Mouse (Mus musculus) hindbrain, embryonic 16.5 days (tissue): ENCODE measurements around the gene Olfr1367. TPM values are rescaled to one million over a fixed set of nuclear protein-coding genes. Genes with fewer than 3 reads are reported as not detected.
A peak's percentile ranks its signal among the peaks of the same experiment; 100 is the strongest.

Experiments used
- ATAC-seq: fragments of 200-750 bp; cut with Nextera tagmentation; 2 replicates; pipeline ENCODE4 v1.8.0; 2017; ENCODE audit warnings: moderate TSS enrichment, moderate library complexity
- H3K27ac ChIP-seq: fragments of 300-500 bp; sonication (generic); 2 replicates; pipeline ENCODE4 v1.5.1; 2014; ENCODE audit warnings: low read depth, mild to moderate bottlenecking, control low read depth, low read length, moderate library complexity
- H3K27me3 ChIP-seq: fragments of 300-500 bp; sonication (generic); replicated peaks from 2 replicates; pipeline ENCODE4 v1.6.1; 2014; ENCODE audit warnings: low read length; ENCODE audit not compliant: control insufficient read depth, insufficient read depth
- H3K36me3 ChIP-seq: fragments of 300-500 bp; sonication (generic); 2 replicates; pipeline ENCODE4 v1.6.1; 2014; ENCODE audit warnings: mild to moderate bottlenecking, low read length, moderate library complexity, mixed read lengths; ENCODE audit not compliant: control insufficient read depth, insufficient read depth
- H3K4me1 ChIP-seq: fragments of 300-500 bp; sonication (generic); 2 replicates; pipeline ENCODE4 v1.6.1; 2014; ENCODE audit warnings: low read depth, low read length; ENCODE audit not compliant: control insufficient read depth, insufficient read depth
- H3K4me2 ChIP-seq: fragments of 300-500 bp; sonication (generic); 2 replicates; pipeline ENCODE4 v1.6.1; 2014; ENCODE audit warnings: mild to moderate bottlenecking, low read length, control low read depth, moderate library complexity
- H3K4me3 ChIP-seq: fragments of 300-500 bp; sonication (generic); 2 replicates; pipeline ENCODE4 v1.5.1; 2014; ENCODE audit warnings: mild to moderate bottlenecking, low read length, control low read depth, moderate library complexity
- H3K9ac ChIP-seq: fragments of 300-500 bp; sonication (generic); 2 replicates; pipeline ENCODE4 v1.6.1; 2014; ENCODE audit warnings: low read depth, mild to moderate bottlenecking, control low read depth, low read length, moderate library complexity
- H3K9me3 ChIP-seq: fragments of 300-500 bp; sonication (generic); 2 replicates; pipeline ENCODE4 v1.6.1; 2014; ENCODE audit warnings: mild to moderate bottlenecking, low read length, moderate library complexity; ENCODE audit not compliant: control insufficient read depth
- WGBS: fragments of 180-500 bp; shearing (Covaris S2); extraction: QIAGEN DNeasy Blood & Tissue Kit; methylation state at CpG from one replicate; pipeline ENCODE4 v1.1.7; 2014; 5-methylcytosine and 5-hydroxymethylcytosine counted together
- polyA plus RNA-seq: library from polyadenylated mRNA; unstranded; fragments of >200 nt; fragmentation: Nextera tagmentation; extraction: Ambion mirVana; gene quantifications from 2 replicates; pipeline ENCODE4 v1.2.1, GENCODE M21; 2015

Olfr1367 gene
- polyA plus RNA-seq = not detected in 2 replicates

DNA sequence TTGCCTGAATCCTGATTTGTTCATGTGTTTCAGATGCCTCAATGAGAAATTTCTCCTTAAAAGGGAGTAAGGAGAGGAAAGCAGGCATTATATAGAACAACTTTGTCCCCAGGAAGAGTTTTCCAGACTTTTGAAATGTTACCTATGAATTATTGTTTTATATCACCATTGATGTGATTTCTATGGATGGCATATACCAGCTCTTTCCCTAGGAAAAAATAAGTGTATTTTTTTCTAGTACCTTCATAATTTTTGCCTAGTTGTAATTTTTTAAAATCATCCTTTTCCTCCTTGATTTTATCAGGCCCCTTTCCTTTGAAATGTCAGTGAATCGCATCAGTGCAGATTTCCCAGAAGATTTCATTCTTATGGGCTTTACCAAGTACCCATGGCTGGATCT, at the start of gene Olfr1367:
Gene Olfr1367, plus strand, starts transcription at position 301 of the 400 bp plus-strand sequence.
- H3K9ac ChIP-seq = no peak within 1 kb of the TSS
- WGBS = 91% methylated on average over 1 of the region's 1 CpGs
- no peak within 1 kb of the TSS for H3K4me3 ChIP-seq
- no peak for ATAC-seq
- H3K4me1 ChIP-seq = no peaks in the 10 kb centered on the region
- no peak within 1 kb of the TSS for H3K27ac ChIP-seq
- no peaks in the 10 kb centered on the region for H3K9me3 ChIP-seq
- H3K4me2 ChIP-seq = no peak within 1 kb of the TSS
- H3K36me3 ChIP-seq = no peaks in the 10 kb centered on the region
- H3K27me3 ChIP-seq = no peaks in the 10 kb centered on the region

- Histone ChIP-seq H3K36me3 (no peaks in the 10 kb centered on the region), H3K4me2 (no peak overlapping the region), H3K27me3 (no peaks in the 10 kb centered on the region), H3K27ac (no peak overlapping the region), H3K9ac (no peak overlapping the region), H3K4me3 (no peak overlapping the region), H3K4me1 (no peaks in the 10 kb centered on the region), H3K9me3 (no peaks in the 10 kb centered on the region)
- 64% methylated on average over 3 of the region's 3 CpGs for WGBS
- no peak for ATAC-seq
These were observed 48.2 kb upstream of the Olfr1367 start for GRCm38 (mm10) chr13:21298557-21298956.

- Histone ChIP-seq H3K4me1 (no peaks in the 10 kb centered on the region), H3K36me3 (no peaks in the 10 kb centered on the region), H3K9ac (no peak overlapping the region), H3K4me3 (no peak overlapping the region), H3K9me3 (no peaks in the 10 kb centered on the region), H3K27ac (no peak overlapping the region), H3K4me2 (no peak overlapping the region), H3K27me3 (no peaks in the 10 kb centered on the region)
- WGBS = 79% methylated on average over 3 of the region's 3 CpGs
- no peak for ATAC-seq
These were observed 42.1 kb upstream of the Olfr1367 start for GRCm38 (mm10) chr13:21304483-21305066.

DNA sequence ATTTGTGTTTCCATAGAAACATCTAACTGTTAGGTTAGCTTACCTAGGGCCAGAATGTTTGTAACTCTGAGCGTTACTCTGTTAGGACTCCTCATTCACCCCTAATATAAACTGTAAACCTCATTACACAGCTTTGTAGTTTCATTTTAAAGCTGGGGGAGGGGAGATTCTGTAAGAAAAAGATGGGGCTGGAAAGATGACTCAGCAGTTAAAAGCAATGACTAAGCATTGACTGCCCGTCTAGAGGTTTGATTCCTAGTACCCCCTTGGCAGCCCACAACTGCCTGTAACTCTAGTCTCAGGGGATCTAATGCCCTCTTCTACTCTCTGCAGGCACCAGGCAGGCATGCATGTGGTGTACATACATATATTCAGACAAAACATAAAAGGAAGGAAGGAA, 36.9 kb upstream of the Olfr1367 start:
- Histone ChIP-seq H3K27me3 (no peaks in the 10 kb centered on the region), H3K4me3 (no peak overlapping the region), H3K36me3 (no peaks in the 10 kb centered on the region), H3K4me1 (no peaks in the 10 kb centered on the region), H3K4me2 (no peak overlapping the region), H3K9me3 (no peaks in the 10 kb centered on the region), H3K9ac (no peak overlapping the region), H3K27ac (no peak overlapping the region)
- ATAC-seq = no peak
- 62% methylated on average over 2 of the region's 2 CpGs for WGBS

GRCm38 (mm10) chr13:21311926-21312325, 34.8 kb upstream of the Olfr1367 start, which contains the start of gene Gpx6:
TSS of gene Gpx6 (plus strand) at chr13:21312125.
- no peaks in the 10 kb centered on the region for H3K36me3 ChIP-seq
- no peaks in the 10 kb centered on the region for H3K4me1 ChIP-seq
- no peak within 1 kb of the TSS for H3K9ac ChIP-seq
- ATAC-seq = no peak
- WGBS = 18% methylated on average over 3 of the region's 3 CpGs
- H3K27me3 ChIP-seq = no peaks in the 10 kb centered on the region
- no peak within 1 kb of the TSS for H3K4me3 ChIP-seq
- no peaks in the 10 kb centered on the region for H3K9me3 ChIP-seq
- H3K4me2 ChIP-seq = no peak within 1 kb of the TSS
- H3K27ac ChIP-seq = no peak within 1 kb of the TSS

- 39% methylated on average over 4 of the region's 5 CpGs for WGBS
- H3K9me3 ChIP-seq = no peaks in the 10 kb centered on the region
- no peaks in the 10 kb centered on the region for H3K27me3 ChIP-seq
- H3K36me3 ChIP-seq = no peaks in the 10 kb centered on the region
- H3K27ac ChIP-seq = no peak overlapping the region
- ATAC-seq = no peak
- H3K4me2 ChIP-seq = no peak overlapping the region
- H3K4me1 ChIP-seq = no peaks in the 10 kb centered on the region
- H3K4me3 ChIP-seq = no peak overlapping the region
- H3K9ac ChIP-seq = no peak overlapping the region
These were observed 33.9 kb upstream of the Olfr1367 start for GRCm38 (mm10) chr13:21312854-21313253.

DNA sequence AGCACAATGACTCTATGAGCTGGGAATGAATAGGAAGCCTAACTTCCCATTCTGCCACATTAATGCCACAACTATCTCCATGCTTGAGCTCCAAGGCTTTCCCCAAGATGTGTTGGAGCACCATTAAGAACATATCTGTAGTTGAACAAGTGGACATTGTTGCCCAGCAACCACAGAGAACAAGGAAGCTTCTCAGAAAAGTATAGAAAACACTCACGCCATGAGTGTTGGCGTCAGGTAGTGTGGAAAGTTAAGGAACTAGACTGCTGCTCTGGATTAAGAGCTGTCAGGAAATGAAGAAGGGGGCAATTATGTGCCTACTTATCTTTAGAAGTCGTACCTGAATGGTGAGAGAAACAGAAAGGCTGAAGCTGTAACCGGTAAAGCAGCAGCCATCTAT, 32.8 kb upstream of the Olfr1367 start:
- H3K27ac ChIP-seq = no peak overlapping the region
- no peaks in the 10 kb centered on the region for H3K4me1 ChIP-seq
- no peaks in the 10 kb centered on the region for H3K36me3 ChIP-seq
- no peak overlapping the region for H3K4me2 ChIP-seq
- no peaks in the 10 kb centered on the region for H3K27me3 ChIP-seq
- no peak overlapping the region for H3K9ac ChIP-seq
- H3K4me3 ChIP-seq = no peak overlapping the region
- no peaks in the 10 kb centered on the region for H3K9me3 ChIP-seq
- no peak for ATAC-seq
- WGBS = 91% methylated on average over 4 of the region's 4 CpGs

GRCm38 (mm10) chr13:21320262-21320661, 26.4 kb upstream of the Olfr1367 start:
- no peak for ATAC-seq
- Histone ChIP-seq H3K4me3 (no peak overlapping the region), H3K4me1 (no peaks in the 10 kb centered on the region), H3K9ac (no peak overlapping the region), H3K36me3 (no peaks in the 10 kb centered on the region), H3K27me3 (no peaks in the 10 kb centered on the region), H3K27ac (no peak overlapping the region), H3K9me3 (no peaks in the 10 kb centered on the region), H3K4me2 (no peak overlapping the region)
- WGBS = 82% methylated on average over 3 of the region's 3 CpGs

DNA sequence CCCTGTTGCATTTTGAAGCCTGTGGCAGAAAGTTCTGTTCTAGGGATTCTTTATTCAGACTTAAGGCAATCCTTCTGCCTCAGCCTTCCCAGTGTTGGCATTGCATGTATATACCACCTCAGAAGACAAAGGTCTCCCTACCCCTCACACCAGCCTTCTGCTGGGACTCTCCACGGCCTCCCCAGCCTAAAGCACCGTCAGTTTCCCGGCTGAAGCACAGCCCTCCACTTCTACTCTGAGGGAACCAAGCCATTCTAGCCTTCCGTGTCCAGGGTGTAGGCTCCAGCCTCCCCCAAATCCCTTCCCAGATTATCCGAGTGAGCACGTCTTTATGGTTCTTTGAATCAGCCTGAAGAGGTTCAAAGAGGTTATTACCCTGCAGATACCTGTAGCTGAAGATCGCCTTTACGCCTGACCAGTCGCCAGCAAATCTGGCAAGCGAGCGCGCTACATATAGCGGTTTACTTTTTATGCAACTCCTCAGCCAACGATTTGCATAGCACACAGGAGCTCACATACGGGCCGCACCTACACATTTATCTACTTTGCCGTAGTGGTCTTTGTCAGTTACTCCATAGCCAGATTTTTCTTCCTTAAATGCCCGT, 24.7 kb upstream of the Olfr1367 start:
- Histone ChIP-seq H3K27ac (no peak overlapping the region), H3K36me3 (no peaks in the 10 kb centered on the region), H3K4me2 (peak overlapping the region; percentile 60), H3K9me3 (no peaks in the 10 kb centered on the region), H3K27me3 (no peaks in the 10 kb centered on the region), H3K4me1 (no peaks in the 10 kb centered on the region; the same call in none of the 2 replicates), H3K4me3 (peak overlapping the region; percentile 45), H3K9ac (peak overlapping the region; percentile 42; the same call in 1 of the 2 replicates)
- WGBS = 2% methylated on average over 18 of the region's 18 CpGs
- ATAC-seq = peak; percentile 60
